Mouse (Mus musculus) mature B cell (primary cell): ENCODE data around the gene Carns1.
"Not testable (repeated sequence)": the region's sequence is repeated elsewhere in the genome, so short reads cannot be mapped to it uniquely, and the experiment has no call there.

ENCODE experiments used
- in situ Hi-C: fragments of 300-500 bp; cut with MboI; formaldehyde crosslinking; loops from 2 replicates; pipeline ENCODE4 v1.14.3; 2019

The Carns1 gene

GRCm38 (mm10) chr19:4150567-4151487 lies 24.5 kb downstream of the Carns1 start:
- in situ Hi-C loops = no loop called here

- in situ Hi-C loops = no loop called here
Observed at GRCm38 (mm10) chr19:4149764-4150461, 25.4 kb downstream of the Carns1 start.

- in situ Hi-C loops = no loop called here
Observed at GRCm38 (mm10) chr19:4149283-4149682, 26.0 kb downstream of the Carns1 start.

GRCm38 (mm10) chr19:4148819-4149218 lies 26.5 kb downstream of the Carns1 start:
- in situ Hi-C loops = no loop called here

GRCm38 (mm10) chr19:4148491-4148806 lies 26.8 kb downstream of the Carns1 start, which contains the start of gene Coro1b:
Coro1b (plus strand) TSS chr19:4148619.
- in situ Hi-C loops = no loop called here

GRCm38 (mm10) chr19:4147782-4148490 lies 27.3 kb downstream of the Carns1 start:
- in situ Hi-C loops = no loop called here

GRCm38 (mm10) chr19:4147022-4147405 lies 28.3 kb downstream of the Carns1 start:
- in situ Hi-C loops = no loop called here

GRCm38 (mm10) chr19:4146366-4147021 lies 28.8 kb downstream of the Carns1 start:
- in situ Hi-C loops = no loop called here

- in situ Hi-C loops = no loop called here
Observed at GRCm38 (mm10) chr19:4145936-4146335, 29.3 kb downstream of the Carns1 start.

GRCm38 (mm10) chr19:4144550-4145498 lies 30.5 kb downstream of the Carns1 start:
- in situ Hi-C loops = no loop called here

GRCm38 (mm10) chr19:4143759-4144268 lies 31.5 kb downstream of the Carns1 start, which contains the start of gene Cabp4:
Cabp4 (minus strand) TSS chr19:4144033.
- in situ Hi-C loops = no loop called here

GRCm38 (mm10) chr19:4142416-4143173 lies 32.7 kb downstream of the Carns1 start:
- in situ Hi-C loops = no loop called here

- in situ Hi-C loops = no loop called here
Observed at GRCm38 (mm10) chr19:4140147-4140546, 35.1 kb downstream of the Carns1 start.

- in situ Hi-C loops = no loop called here
Observed at GRCm38 (mm10) chr19:4139446-4139845, 35.8 kb downstream of the Carns1 start, which contains the start of gene Gpr152. Gpr152 (plus strand) TSS chr19:4139787.

GRCm38 (mm10) chr19:4137913-4138312 lies 37.4 kb downstream of the Carns1 start:
- in situ Hi-C loops = no loop called here

- in situ Hi-C loops = no loop called here
Observed at GRCm38 (mm10) chr19:4136463-4136862, 38.8 kb downstream of the Carns1 start.

GRCm38 (mm10) chr19:4135963-4136345 lies 39.3 kb downstream of the Carns1 start:
- in situ Hi-C loops = not testable (repeated sequence)

GRCm38 (mm10) chr19:4135229-4135962 lies 39.9 kb downstream of the Carns1 start:
- in situ Hi-C loops = not testable (repeated sequence)

GRCm38 (mm10) chr19:4134354-4134753 lies 40.9 kb downstream of the Carns1 start:
- in situ Hi-C loops = no loop called here
